Mouse (Mus musculus) ES-E14 (cell line): ENCODE measurements at regions not wholly inside any gene's neighbourhood (a gene's known extent, or its start where the extent isn't known, plus 50 kb on each side); places are given as distances from the start of the nearest gene placed in this dataset.

Experiments
- DNase-seq: peaks from one replicate; pipeline ENCODE4 v3.0.0-alpha.2; 2013; ENCODE audit warnings: low read depth, low spot score
- H3K27ac ChIP-seq: 2 replicates; pipeline ENCODE4 v1.5.1; 2012; ENCODE audit warnings: low read depth, mild to moderate bottlenecking, low read length, moderate library complexity, mixed read lengths; ENCODE audit not compliant: poor library complexity, insufficient read depth, severe bottlenecking
- H3K36me3 ChIP-seq: 2 replicates; pipeline ENCODE4 v1.6.1; 2012; ENCODE audit warnings: mild to moderate bottlenecking, low read length, moderate library complexity, mixed read lengths; ENCODE audit not compliant: control insufficient read depth, poor library complexity, insufficient read depth, severe bottlenecking
- H3K4me1 ChIP-seq, 2 experiments: fragments of 150-350 bp in 1 of 2; sonication (generic) in 1 of 2; 2 replicates each; pipeline ENCODE4 v1.6.1; 2012; ENCODE audit warnings: low read length in 2 of 2, mild to moderate bottlenecking in 1 of 2, mixed read lengths in 1 of 2; ENCODE audit not compliant: control insufficient read depth in 2 of 2, insufficient read depth in 2 of 2, poor library complexity in 1 of 2
- H3K4me3 ChIP-seq, 2 experiments: fragments of 150-350 bp in 1 of 2; sonication (generic) in 1 of 2; 2 replicates each; pipeline ENCODE4 v1.5.1; 2012; ENCODE audit warnings: low read length in 2 of 2, low read depth in 1 of 2, mild to moderate bottlenecking in 1 of 2, mixed read lengths in 1 of 2; ENCODE audit not compliant: insufficient read depth in 1 of 2, poor library complexity in 1 of 2, severe bottlenecking in 1 of 2
- H3K9ac ChIP-seq: 2 replicates; pipeline ENCODE4 v1.6.1; 2012; ENCODE audit warnings: low read depth, mild to moderate bottlenecking, low read length, mixed read lengths; ENCODE audit not compliant: poor library complexity, insufficient read depth, severe bottlenecking
- H3K9me3 ChIP-seq: fragments of 150-350 bp; sonication (generic); 2 replicates; pipeline ENCODE4 v1.6.1; 2012; ENCODE audit warnings: low read depth, mild to moderate bottlenecking, low read length; ENCODE audit not compliant: control insufficient read depth, insufficient read depth
- CHD2 ChIP-seq: IDR thresholded peaks from 2 replicates; pipeline ENCODE4 v1.6.1; 2014; ENCODE audit warnings: mild to moderate bottlenecking, low read depth, low read length, inconsistent platforms
- HCFC1 ChIP-seq: IDR thresholded peaks from 2 replicates; pipeline ENCODE4 v1.6.1; 2012; ENCODE audit warnings: low read length, inconsistent platforms, borderline replicate concordance; ENCODE audit not compliant: insufficient read depth
- MAFK ChIP-seq: IDR thresholded peaks from 2 replicates; pipeline ENCODE4 v1.6.1; 2014; ENCODE audit warnings: mild to moderate bottlenecking, low read depth, low read length, inconsistent platforms; ENCODE audit not compliant: insufficient read depth
- ZC3H11A ChIP-seq: IDR thresholded peaks from 2 replicates; pipeline ENCODE4 v1.6.1; 2012; ENCODE audit warnings: low read depth, mild to moderate bottlenecking, inconsistent platforms, low read length, borderline replicate concordance
- ZNF384 ChIP-seq: IDR thresholded peaks from 2 replicates; pipeline ENCODE4 v1.6.1; 2012; ENCODE audit warnings: low read depth, low read length, inconsistent platforms
- in situ Hi-C, 2 experiments: fragments of 600-800 bp; cut with MboI; formaldehyde crosslinking; loops; one replicate each; pipeline ENCODE4 v1.15.1; 2025; ENCODE audit warnings: low sequenced_read_pairs in 2 of 2, inconsistent platforms in 1 of 2; ENCODE audit not compliant: unreplicated experiment in 2 of 2

DNA sequence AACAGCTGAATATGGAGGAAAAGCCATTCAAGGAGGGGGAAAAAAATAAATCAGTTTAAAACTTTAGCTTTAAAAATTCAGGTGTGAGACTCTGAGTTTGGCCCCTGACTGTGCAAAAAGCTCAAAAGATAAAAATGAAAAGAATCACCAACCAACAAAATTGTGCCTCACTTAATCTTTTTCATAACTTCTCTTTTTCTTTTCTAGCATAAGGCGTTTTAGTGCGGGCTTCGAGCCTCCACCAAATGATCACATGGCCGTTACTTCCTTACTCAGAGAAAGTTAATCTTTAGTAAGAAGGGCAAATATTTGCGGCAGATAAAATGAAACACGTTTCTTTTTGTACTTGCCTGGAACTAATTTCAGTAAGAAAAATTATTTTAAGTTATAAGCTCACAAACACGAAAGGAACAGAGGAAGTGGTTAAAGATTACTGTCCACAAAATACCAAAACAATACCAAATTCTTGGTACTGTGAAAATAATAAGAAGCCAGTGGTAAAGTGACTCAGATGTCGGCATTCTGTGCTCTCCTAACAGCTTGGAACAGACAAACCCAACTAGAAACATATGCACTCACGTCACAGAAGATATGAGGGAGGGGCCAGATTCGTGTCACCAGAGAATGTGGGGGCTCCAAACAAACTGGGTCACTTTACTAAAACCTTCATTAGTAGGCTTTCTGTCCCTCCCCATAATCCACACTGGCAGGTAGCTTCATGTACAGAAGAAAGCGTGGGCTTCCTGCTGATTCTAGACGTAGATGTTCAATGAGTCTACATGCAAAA lies 101.1 kb upstream of the Cxadr start:
- no peaks in the 10 kb centered on the region for H3K36me3 ChIP-seq
- DNase-seq = no peak
- TF ChIP-seq ZC3H11A = no peak
- TF ChIP-seq MAFK = no peak
- no peak for TF ChIP-seq CHD2
- no peak for TF ChIP-seq ZNF384
- no peak for TF ChIP-seq HCFC1
- no peaks in the 10 kb centered on the region for H3K9me3 ChIP-seq
- no peak overlapping the region for H3K9ac ChIP-seq
- no peaks in the 10 kb centered on the region for H3K4me1 ChIP-seq
- H3K4me3 ChIP-seq = no peak overlapping the region
- no peak overlapping the region for H3K27ac ChIP-seq
- in situ Hi-C loops = loop anchor here (10.0 kb wide), 2 partner anchors 135 to 145 kb away; no protein-coding TSS in a partner anchor

DNA sequence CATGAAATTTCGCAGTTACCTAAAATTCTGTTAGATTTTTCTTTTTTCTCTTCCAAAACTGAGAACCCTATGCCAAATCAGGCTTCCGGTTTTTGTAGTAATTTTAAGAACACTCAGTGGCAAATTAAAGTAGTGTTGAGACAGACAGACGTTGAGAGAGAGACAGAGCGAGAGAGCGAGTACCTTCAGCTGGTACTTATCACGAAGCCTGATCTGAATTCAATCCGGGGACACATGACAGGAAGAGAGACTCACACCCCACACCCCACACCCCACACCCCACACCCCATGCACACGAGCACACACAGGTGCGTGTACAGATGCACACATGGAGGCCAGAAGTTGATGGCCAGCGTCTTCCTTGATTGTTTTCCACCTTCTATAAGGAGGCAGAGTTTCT lies 102.0 kb upstream of the Cxadr start:
- no peaks in the 10 kb centered on the region for H3K9me3 ChIP-seq
- H3K36me3 ChIP-seq = no peaks in the 10 kb centered on the region
- H3K4me1 ChIP-seq = no peaks in the 10 kb centered on the region
- H3K4me3 ChIP-seq = no peak overlapping the region
- no peak overlapping the region for H3K9ac ChIP-seq
- DNase-seq = no peak
- no peak for TF ChIP-seq MAFK
- TF ChIP-seq HCFC1 = no peak
- no peak for TF ChIP-seq CHD2
- no peak for TF ChIP-seq ZC3H11A
- TF ChIP-seq ZNF384 = no peak
- in situ Hi-C loops = no loop called here
- H3K27ac ChIP-seq = no peak overlapping the region

DNA sequence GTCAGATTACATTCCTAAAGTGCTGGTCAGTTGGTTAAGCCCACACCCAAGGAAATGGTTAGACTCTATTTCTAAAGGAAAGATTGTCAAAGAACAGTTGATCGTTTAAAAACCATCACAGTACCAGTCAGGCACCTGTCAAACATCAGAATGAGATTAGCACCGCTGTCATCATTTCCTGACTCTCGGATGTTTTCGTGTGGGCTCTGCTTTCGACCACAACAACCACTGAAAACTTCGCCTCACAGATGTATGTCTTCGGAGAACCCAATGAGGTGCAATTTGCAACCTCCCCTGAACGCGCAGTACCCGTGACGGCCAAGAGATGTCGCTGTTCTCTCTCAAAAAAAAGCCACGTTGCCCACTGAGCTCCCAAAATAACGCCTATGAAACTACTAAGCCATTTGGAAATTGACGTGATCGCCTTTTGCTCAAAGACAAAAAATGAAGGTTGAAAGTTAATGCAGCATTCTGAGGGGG lies 102.6 kb upstream of the Cxadr start:
- Histone ChIP-seq H3K36me3 (no peaks in the 10 kb centered on the region), H3K9me3 (no peaks in the 10 kb centered on the region), H3K27ac (no peak overlapping the region), H3K4me3 (no peak overlapping the region), H3K4me1 (no peaks in the 10 kb centered on the region), H3K9ac (no peak overlapping the region)
- TF ChIP-seq MAFK = no peak
- no peak for TF ChIP-seq CHD2
- 0 out of 2 replicates have a peak, but pooled peaks have one; percentile 19 for TF ChIP-seq ZC3H11A
- no peak for TF ChIP-seq HCFC1
- no peak for TF ChIP-seq ZNF384
- in situ Hi-C loops = no loop called here
- DNase-seq = peak; percentile 74

DNA sequence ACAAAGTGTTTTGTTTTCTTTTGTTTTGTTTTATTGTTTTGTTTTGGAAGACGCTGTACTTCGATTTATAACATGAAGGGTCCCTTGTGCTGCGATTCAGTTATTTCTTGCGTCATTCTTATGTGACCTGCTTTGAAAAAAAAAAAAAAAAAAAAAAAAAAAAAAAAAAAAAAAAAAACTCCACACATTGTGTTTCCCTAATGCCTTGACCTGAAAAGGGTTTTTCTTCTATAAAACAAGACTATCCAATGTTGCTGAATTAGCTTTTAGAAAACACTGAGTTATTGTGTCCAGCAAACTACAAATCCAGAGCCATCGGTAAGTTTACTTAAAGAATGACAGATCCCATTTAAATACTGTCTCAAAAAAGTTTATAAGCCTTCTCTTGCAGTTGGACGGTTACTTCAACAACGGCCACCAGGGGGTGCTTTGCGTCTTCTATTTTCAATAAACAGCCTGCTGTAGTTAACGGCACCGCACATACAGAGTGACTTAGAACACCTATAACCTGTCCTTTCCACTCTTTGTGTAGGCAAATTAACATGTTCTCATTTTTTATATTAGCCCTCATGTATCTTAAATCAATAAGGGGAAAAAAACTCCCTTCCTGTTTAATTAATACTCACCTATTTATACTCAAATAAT lies 103.9 kb upstream of the Cxadr start:
- no peaks in the 10 kb centered on the region for H3K36me3 ChIP-seq
- H3K9ac ChIP-seq = no peak overlapping the region
- H3K4me1 ChIP-seq = no peaks in the 10 kb centered on the region
- peak; percentile 78 for DNase-seq
- H3K4me3 ChIP-seq = no peak overlapping the region
- in situ Hi-C loops = no loop called here
- H3K27ac ChIP-seq = no peak overlapping the region
- TF ChIP-seq HCFC1 (no peak), CHD2 (no peak), ZNF384 (peak; percentile 62; the same call in 1 of the 2 replicates), ZC3H11A (peak; percentile 63; the same call in 1 of the 2 replicates)
- H3K9me3 ChIP-seq = no peaks in the 10 kb centered on the region
